Mouse (Mus musculus) midbrain, postnatal 0 days (tissue): ENCODE measurements at regions not wholly inside any gene's neighbourhood (a gene's known extent, or its start where the extent isn't known, plus 50 kb on each side); places are given as distances from the start of the nearest gene placed in this dataset.

Source experiments
- ATAC-seq: fragments of 200-750 bp; cut with Nextera tagmentation; 2 replicates; pipeline ENCODE4 v1.8.0; 2017; ENCODE audit warnings: moderate number of reproducible peaks, mild to moderate bottlenecking, moderate TSS enrichment, moderate library complexity; ENCODE audit not compliant: low FRiP score
- DNase-seq: peaks from one replicate; pipeline ENCODE4 v3.0.0-alpha.2; 2015; ENCODE audit warnings: low spot score
- H3K27ac ChIP-seq: fragments of 300-500 bp; sonication (generic); 2 replicates; pipeline ENCODE4 v1.5.1; 2014; ENCODE audit warnings: low read depth, mild to moderate bottlenecking, low read length, mixed read lengths
- H3K27me3 ChIP-seq: fragments of 300-500 bp; sonication (generic); 2 replicates; pipeline ENCODE4 v1.6.1; 2014; ENCODE audit warnings: low read length, control low read depth, mixed read lengths; ENCODE audit not compliant: insufficient read depth
- H3K36me3 ChIP-seq: fragments of 300-500 bp; sonication (generic); 2 replicates; pipeline ENCODE4 v1.6.1; 2014; ENCODE audit warnings: low read length, control low read depth, mixed read lengths; ENCODE audit not compliant: insufficient read depth
- H3K4me1 ChIP-seq: fragments of 300-500 bp; sonication (generic); 2 replicates; pipeline ENCODE4 v1.6.1; 2014; ENCODE audit warnings: mild to moderate bottlenecking, control low read depth, antibody characterized with exemption, low read length, mixed read lengths; ENCODE audit not compliant: insufficient read depth
- H3K4me2 ChIP-seq: fragments of 300-500 bp; sonication (generic); 2 replicates; pipeline ENCODE4 v1.6.1; 2014; ENCODE audit warnings: low read depth, mild to moderate bottlenecking, low read length, mixed read lengths; ENCODE audit not compliant: poor library complexity, severe bottlenecking
- H3K4me3 ChIP-seq: fragments of 300-500 bp; sonication (generic); 2 replicates; pipeline ENCODE4 v1.5.1; 2014; ENCODE audit warnings: low read depth, mild to moderate bottlenecking, low read length, moderate library complexity
- H3K9ac ChIP-seq: fragments of 300-500 bp; sonication (generic); replicated peaks from 2 replicates; pipeline ENCODE4 v1.6.1; 2014; ENCODE audit warnings: mild to moderate bottlenecking, low read length, moderate library complexity, mixed read lengths; ENCODE audit not compliant: poor library complexity, severe bottlenecking
- H3K9me3 ChIP-seq: fragments of 300-500 bp; sonication (generic); 2 replicates; pipeline ENCODE4 v1.6.1; 2016; ENCODE audit warnings: low read length, control low read depth
- CTCF ChIP-seq: IDR thresholded peaks from 2 replicates; pipeline ENCODE4 v1.5.1; 2016; ENCODE audit warnings: antibody characterized with exemption, mild to moderate bottlenecking
- WGBS: fragments of 180-500 bp; shearing (Covaris S2); extraction: QIAGEN DNeasy Blood & Tissue Kit; methylation state at CpG from one replicate; pipeline ENCODE4 v1.1.7; 2014; 5-methylcytosine and 5-hydroxymethylcytosine counted together

DNA sequence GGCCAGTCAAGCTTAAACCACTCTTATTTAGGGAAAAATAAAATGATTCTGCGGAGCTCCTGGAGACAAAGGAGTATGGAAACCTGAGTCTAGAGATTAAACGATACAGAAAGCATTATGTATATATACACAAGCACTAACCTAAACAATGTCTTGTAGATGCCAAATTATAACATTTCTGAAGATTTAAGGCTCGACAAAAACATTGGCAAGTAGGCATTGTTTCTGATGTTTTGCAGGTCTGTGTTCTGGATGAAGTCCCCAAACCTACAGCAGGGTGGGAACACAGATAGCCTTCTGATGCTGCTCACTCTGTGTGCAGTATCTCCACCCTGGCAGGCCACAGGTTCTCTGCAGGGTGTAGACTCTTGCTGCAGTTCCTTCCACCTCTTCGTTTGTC, 228.9 kb upstream of the Nr2f1 start:
- Histone ChIP-seq H3K36me3 (no peaks in the 10 kb centered on the region), H3K4me3 (no peak overlapping the region), H3K27me3 (no peaks in the 10 kb centered on the region), H3K9me3 (no peaks in the 10 kb centered on the region), H3K4me1 (peaks cover 6% of the 10 kb centered on the region; the same call in 1 of the 2 replicates), H3K9ac (no peak overlapping the region), H3K27ac (no peak overlapping the region), H3K4me2 (no peak overlapping the region)
- TF ChIP-seq CTCF = no peak
- no peak for DNase-seq
- 36% methylated on average over 4 of the region's 4 CpGs for WGBS
- no peak for ATAC-seq

- Histone ChIP-seq H3K27me3 (no peaks in the 10 kb centered on the region), H3K27ac (peak overlapping the region; percentile 59; the same call in 1 of the 2 replicates), H3K4me1 (peaks cover 6% of the 10 kb centered on the region; the same call in 1 of the 2 replicates), H3K4me2 (peak overlapping the region; percentile 57), H3K9me3 (no peaks in the 10 kb centered on the region), H3K36me3 (no peaks in the 10 kb centered on the region), H3K9ac (no peak overlapping the region), H3K4me3 (peak overlapping the region; percentile 29; the same call in 1 of the 2 replicates)
- TF ChIP-seq CTCF = no peak
- DNase-seq (no peak), ATAC-seq (no peak)
- WGBS = 6% methylated on average over 9 of the region's 9 CpGs
Observed at GRCm38 (mm10) chr13:78428084-78428445, 228.5 kb upstream of the Nr2f1 start.

GRCm38 (mm10) chr13:78427141-78428083, 227.9 kb upstream of the Nr2f1 start:
- no peaks in the 10 kb centered on the region for H3K27me3 ChIP-seq
- H3K9me3 ChIP-seq = no peaks in the 10 kb centered on the region
- DNase-seq (peak; percentile 71), ATAC-seq (peak; percentile 83)
- H3K4me1 ChIP-seq = peaks cover 6% of the 10 kb centered on the region; the same call in 1 of the 2 replicates
- peak overlapping the region; percentile 59 for H3K27ac ChIP-seq
- 8% methylated on average over 24 of the region's 24 CpGs for WGBS
- H3K4me2 ChIP-seq = peak overlapping the region; percentile 57
- no peaks in the 10 kb centered on the region for H3K36me3 ChIP-seq
- 0 out of 2 replicates have a peak overlapping the region, but pooled peaks have one; percentile 1 for H3K9ac ChIP-seq
- H3K4me3 ChIP-seq = peak overlapping the region; percentile 29
- TF ChIP-seq CTCF = no peak

- no peaks in the 10 kb centered on the region for H3K36me3 ChIP-seq
- ATAC-seq = no peak
- TF ChIP-seq CTCF = no peak
- no peaks in the 10 kb centered on the region for H3K9me3 ChIP-seq
- H3K27ac ChIP-seq = no peak overlapping the region
- H3K9ac ChIP-seq = no peak overlapping the region
- H3K4me1 ChIP-seq = peaks cover 6% of the 10 kb centered on the region; the same call in 1 of the 2 replicates
- no peak overlapping the region for H3K4me3 ChIP-seq
- DNase-seq = peak; percentile 35
- H3K27me3 ChIP-seq = no peaks in the 10 kb centered on the region
- WGBS = 30% methylated on average over 8 of the region's 8 CpGs
- H3K4me2 ChIP-seq = no peak overlapping the region
Observed at GRCm38 (mm10) chr13:78426306-78426921, 226.9 kb upstream of the Nr2f1 start.

DNA sequence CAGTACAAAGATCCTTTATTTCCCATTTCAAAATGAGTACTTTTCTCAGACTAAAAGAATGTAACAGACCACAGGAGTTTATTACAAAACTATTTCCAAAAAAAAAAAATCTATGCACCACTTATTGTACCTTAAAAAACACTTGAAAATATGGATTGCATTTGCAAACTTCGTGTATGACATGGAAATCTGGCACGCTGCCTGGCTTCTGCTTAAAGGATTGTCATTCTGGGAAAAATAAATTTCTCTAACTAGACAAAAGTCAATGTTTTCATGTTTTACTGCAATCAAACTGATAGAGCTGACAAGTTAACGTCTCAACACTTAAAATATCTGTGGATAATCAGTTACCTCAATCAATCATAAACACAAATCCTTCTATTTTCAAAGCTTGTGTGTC, 205.5 kb upstream of the Nr2f1 start:
- no peaks in the 10 kb centered on the region for H3K4me1 ChIP-seq
- no peak overlapping the region for H3K4me3 ChIP-seq
- no peaks in the 10 kb centered on the region for H3K9me3 ChIP-seq
- H3K36me3 ChIP-seq = no peaks in the 10 kb centered on the region
- ATAC-seq = no peak
- no peak overlapping the region for H3K9ac ChIP-seq
- no peak overlapping the region for H3K27ac ChIP-seq
- 73% methylated on average over 3 of the region's 3 CpGs for WGBS
- no peak for TF ChIP-seq CTCF
- DNase-seq = no peak
- H3K4me2 ChIP-seq = no peak overlapping the region
- no peaks in the 10 kb centered on the region for H3K27me3 ChIP-seq

- Histone ChIP-seq H3K36me3 (no peaks in the 10 kb centered on the region), H3K4me2 (no peak overlapping the region), H3K4me1 (no peaks in the 10 kb centered on the region), H3K27me3 (no peaks in the 10 kb centered on the region), H3K27ac (no peak overlapping the region), H3K9me3 (no peaks in the 10 kb centered on the region; the same call in 1 of the 2 replicates), H3K9ac (no peak overlapping the region), H3K4me3 (no peak overlapping the region)
- no peak for TF ChIP-seq CTCF
- WGBS = 67% methylated on average over 2 of the region's 2 CpGs
- DNase-seq (no peak), ATAC-seq (no peak)
Observed at GRCm38 (mm10) chr13:78383761-78384160, 184.2 kb upstream of the Nr2f1 start.
